Mouse (Mus musculus): Measurements from ENCODE around the gene Pdcd6ip. TPM values are rescaled to one million over a fixed set of nuclear protein-coding genes. Genes with fewer than 3 reads are reported as not detected.

Pdcd6ip gene
- total RNA-seq (2023), result 192 TPM

DNA sequence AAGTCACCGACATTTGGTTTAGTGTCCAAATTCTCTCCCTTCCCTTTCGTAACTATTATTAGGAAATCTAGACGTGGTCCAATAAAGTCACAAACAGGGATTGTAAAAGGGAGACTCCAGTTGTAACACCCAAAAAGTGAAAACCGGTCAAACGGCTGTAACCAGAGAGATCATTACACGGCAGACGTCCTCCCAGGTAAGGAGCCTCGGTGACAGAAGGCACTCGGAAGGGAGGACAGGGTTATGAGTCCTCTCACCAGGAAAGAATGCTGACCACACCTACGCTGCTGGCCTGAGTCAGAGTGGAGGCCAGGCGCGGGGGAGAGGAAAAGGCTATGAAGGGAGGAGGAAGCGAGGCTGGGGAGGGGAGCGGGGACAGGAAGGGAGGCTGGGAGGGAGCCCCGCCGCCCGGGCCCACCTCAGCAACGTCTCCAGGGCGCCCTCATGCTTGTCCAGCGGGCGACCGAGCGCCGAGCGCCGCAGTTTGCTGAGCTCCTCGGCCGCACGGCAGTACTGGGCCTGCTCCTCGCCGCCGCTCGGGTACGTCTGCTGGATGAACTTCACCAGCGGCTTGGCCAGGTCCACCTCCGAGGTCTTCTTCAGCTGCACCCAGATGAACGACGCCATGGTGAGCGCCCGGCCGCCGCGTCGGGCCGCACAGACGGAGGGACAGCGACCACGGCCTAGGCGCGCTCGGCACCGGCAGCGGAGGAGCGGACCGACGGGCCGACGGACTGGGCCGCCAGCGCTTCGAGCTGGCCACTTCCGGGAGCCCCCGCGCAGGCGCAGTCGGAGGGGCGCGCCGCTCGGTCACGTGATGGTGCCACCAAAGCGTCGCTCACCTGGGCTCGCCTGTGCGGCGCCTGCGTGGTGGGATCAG lies at the start of gene Pdcd6ip:
Pdcd6ip (minus strand) TSS at position 779 of the 880 bp plus-strand sequence.

DNA sequence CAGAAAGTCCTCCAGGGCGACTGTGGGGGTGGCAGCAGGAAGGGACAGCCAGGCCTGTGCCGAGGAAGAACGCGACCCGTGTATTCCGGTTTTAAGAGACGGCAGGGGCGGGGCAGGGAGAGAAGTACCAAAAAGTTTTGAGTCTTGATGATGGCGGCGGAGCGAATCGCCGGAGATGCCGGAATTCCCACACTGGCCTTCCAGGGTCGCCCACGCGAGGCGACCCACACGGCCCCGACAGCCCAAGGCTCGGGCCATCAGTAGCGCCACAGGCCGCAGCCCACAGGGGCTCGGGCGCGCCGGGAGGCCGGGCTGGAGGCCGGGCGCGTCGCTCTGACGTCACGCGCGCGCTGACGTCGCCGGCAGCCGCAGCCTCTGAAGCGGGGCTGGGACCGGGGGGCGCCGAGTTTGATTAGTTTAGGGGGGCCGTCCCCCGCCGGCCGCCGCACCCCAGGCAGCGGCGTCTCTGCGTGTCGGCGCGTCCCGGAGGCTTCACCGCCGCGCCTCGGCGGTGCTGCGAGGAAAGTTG lies 33.1 kb upstream of the Pdcd6ip start, which contains the start of gene Clasp2:
Clasp2 (plus strand) TSS at position 366 of the 529 bp plus-strand sequence.

Other genes with a start within 250 kb of the Pdcd6ip start
- 55.8 TPM for gene Clasp2, start 33.2 kb upstream of the Pdcd6ip start, total RNA-seq (2023)
- 110 TPM for gene Ubp1, start 222.7 kb upstream of the Pdcd6ip start, total RNA-seq (2023)